In the genomic region with DNA sequence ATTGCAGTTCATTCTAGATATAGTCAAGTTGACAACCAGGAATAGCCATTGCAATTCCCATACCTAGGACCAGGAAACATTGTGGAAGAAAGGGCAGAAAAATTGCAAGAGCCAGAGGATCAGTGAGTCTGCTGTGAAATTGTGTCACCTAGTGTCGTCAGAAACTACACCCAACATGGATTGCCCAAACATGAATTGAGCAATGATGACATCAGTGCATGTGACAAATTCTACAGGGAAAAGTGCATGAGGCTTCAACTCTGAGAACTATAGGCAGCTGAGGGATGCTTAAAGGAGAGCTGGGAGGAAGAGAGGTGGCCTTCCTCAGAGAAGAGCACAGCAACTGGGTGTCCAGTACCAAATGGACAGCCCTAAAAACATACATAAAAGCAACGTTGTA, we compare ENCODE assay signal across 26 mouse cellular contexts. TPM values are rescaled to one million over a fixed set of nuclear protein-coding genes. Genes with fewer than 3 reads are reported as not detected.
DNase-seq lines count a peak whose midpoint lies in the region; ATAC-seq lines count a peak whose summit lies in the region.
"Had no signal": no experiment of that assay in that cellular context is flagged by ENCODE, and none has a peak within 500 bp of the region (broad histone marks: within the 10 kb centered on the region; RNA-seq: fewer than 3 reads in every experiment).

No protein-coding gene starts in this region.

- 36% methylated on average over 2 of the region's 2 CpGs for WGBS in liver, embryonic 15.5 days (ENCODE audit: insufficient replicate concordance)
- 65% methylated on average over 2 of the region's 2 CpGs for WGBS in liver, embryonic 11.5 days

- ATAC-seq in liver, embryonic 15.5 days (ENCODE audit: insufficient read depth): peak; percentile 40; the same call in 1 of the 2 replicates
- no peak for ATAC-seq in liver, embryonic 11.5 days (replicated peaks; ENCODE audit: low FRiP score)
- ATAC-seq in granulocyte monocyte progenitor cell, adult 5-6 weeks (replicated peaks; ENCODE audit: poor library complexity, severe bottlenecking): peak; percentile 96
- ATAC-seq: activated CD4-positive, CD25-positive, alpha-beta regulatory T cell, adult 4 months; forebrain, postnatal 0 days; hindbrain, postnatal 0 days; Patski had no signal

- no peaks in the 10 kb centered on the region for H3K27me3 ChIP-seq in liver, embryonic 15.5 days
- no peaks in the 10 kb centered on the region for H3K27me3 ChIP-seq in liver, embryonic 11.5 days (replicated peaks; ENCODE audit: control insufficient read depth, insufficient read depth, low read length)
- H3K27me3 ChIP-seq: CH12.LX; embryonic facial prominence, embryonic 12.5 days; heart, embryonic 15.5 days; hindbrain, embryonic 13.5 days; Patski had no signal

- H3K4me3 ChIP-seq in liver, embryonic 15.5 days (replicated peaks): no peak overlapping the region
- no peak overlapping the region for H3K4me3 ChIP-seq in liver, embryonic 11.5 days (ENCODE audit: low read depth, low read length)
- H3K4me3 ChIP-seq: embryonic facial prominence, embryonic 12.5 days; forebrain, embryonic 12.5 days; gastrocnemius, adult 2 months; heart, adult 2 months; heart, embryonic 15.5 days; hindbrain, embryonic 13.5 days had no signal

- H3K4me2 ChIP-seq in liver, embryonic 15.5 days: no peak overlapping the region
- H3K4me2 ChIP-seq in liver, embryonic 11.5 days: no peak overlapping the region
- H3K4me2 ChIP-seq: embryonic facial prominence, embryonic 12.5 days; forebrain, embryonic 12.5 days; heart, embryonic 11.5 days; heart, embryonic 15.5 days; hindbrain, embryonic 13.5 days had no signal

- DNase-seq in liver, embryonic 11.5 days (ENCODE audit: low spot score): no peak
- DNase-seq in adipocyte (ENCODE audit: low spot score): peak; percentile 44
- DNase-seq in frontal cortex, postnatal 10 days (ENCODE audit: low spot score in 2 of 2): no peak
- no peak for DNase-seq in gastrocnemius, postnatal 14 days
- DNase-seq in cerebellum, adult 18-20 months: no peak
- DNase-seq: adrenal gland, adult 2 months; adrenal gland, postnatal 25 days; cerebellum, adult 8-10 months; cerebellum, postnatal 14 days; forebrain, postnatal 0 days; gastrocnemius, adult 2 months; gastrocnemius, postnatal 36 days; heart, adult 2 months; heart, postnatal 14 days had no signal

- no peak overlapping the region for H3K27ac ChIP-seq in liver, embryonic 15.5 days (replicated peaks)
- no peak overlapping the region for H3K27ac ChIP-seq in liver, embryonic 11.5 days (ENCODE audit: low read depth, low read length)
- H3K27ac ChIP-seq: embryonic facial prominence, embryonic 12.5 days; forebrain, embryonic 12.5 days; gastrocnemius, adult 2 months; heart, adult 2 months; heart, embryonic 15.5 days; hindbrain, embryonic 13.5 days; hindbrain, postnatal 0 days had no signal

- no peaks in the 10 kb centered on the region for H3K9me3 ChIP-seq in liver, embryonic 15.5 days (replicated peaks)
- no peaks in the 10 kb centered on the region for H3K9me3 ChIP-seq in liver, embryonic 11.5 days (ENCODE audit: control insufficient read depth, low read length)
- H3K9me3 ChIP-seq: embryonic facial prominence, embryonic 12.5 days; forebrain, embryonic 12.5 days; heart, embryonic 15.5 days; hindbrain, embryonic 13.5 days had no signal

- H3K9ac ChIP-seq in liver, embryonic 15.5 days: no peak overlapping the region
- H3K9ac ChIP-seq in liver, embryonic 11.5 days (ENCODE audit: low read depth, low read length): no peak overlapping the region
- H3K9ac ChIP-seq: embryonic facial prominence, embryonic 12.5 days; forebrain, embryonic 12.5 days; forebrain, postnatal 0 days; heart, embryonic 15.5 days; hindbrain, embryonic 13.5 days had no signal

- no peaks in the 10 kb centered on the region for H3K36me3 ChIP-seq in liver, embryonic 15.5 days (replicated peaks)
- H3K36me3 ChIP-seq in liver, embryonic 11.5 days (ENCODE audit: control insufficient read depth, insufficient read depth, low read length): no peaks in the 10 kb centered on the region
- H3K36me3 ChIP-seq: embryonic facial prominence, embryonic 12.5 days; forebrain, embryonic 12.5 days; heart, embryonic 15.5 days; hindbrain, embryonic 13.5 days had no signal

- peaks cover 3% of the 10 kb centered on the region; the same call in 1 of the 2 replicates for H3K4me1 ChIP-seq in liver, embryonic 15.5 days (replicated peaks)
- H3K4me1 ChIP-seq in liver, embryonic 11.5 days (replicated peaks; ENCODE audit: control insufficient read depth, insufficient read depth, low read length): no peaks in the 10 kb centered on the region
- H3K4me1 ChIP-seq: embryonic facial prominence, embryonic 12.5 days; forebrain, embryonic 12.5 days; heart, embryonic 15.5 days; hindbrain, embryonic 13.5 days had no signal

- intact Hi-C loops in gastrocnemius, postnatal 14 days (cut with DNase I; ENCODE audit: low total_unique reads): no loop called here

RNA-seq across cellular contexts. Expression of a gene that starts 6.1 kb away (rescaled TPM):
- 310 and 334 TPM in 2 replicates for polyA plus RNA-seq in liver, embryonic 15.5 days (2015; fragmentation: Nextera tagmentation; extraction: Ambion mirVana)
- polyA plus RNA-seq in liver, embryonic 11.5 days (2014; fragmentation: Nextera tagmentation; extraction: Ambion mirVana): 259 and 294 TPM in 2 replicates
- not detected in 2 replicates for total RNA-seq in granulocyte monocyte progenitor cell, adult 5-6 weeks (2014; fragmentation: Nextera tagmentation)
- total RNA-seq in granulocyte monocyte progenitor cell, adult 5-6 weeks (2017): not detected in 2 replicates
- under 1 TPM; 0.40 to 0.74 TPM for total RNA-seq in gastrocnemius, postnatal 14 days (2021)
- total RNA-seq: CH12.LX; hematopoietic stem cell, adult 5-6 weeks had no signal
- polyA plus RNA-seq: activated CD4-positive, CD25-positive, alpha-beta regulatory T cell, adult 4 months had no signal

RNA-seq across cellular contexts. Expression of a gene that starts 16.1 kb away (rescaled TPM):
- polyA plus RNA-seq in liver, embryonic 15.5 days (2015; fragmentation: Nextera tagmentation; extraction: Ambion mirVana): 3.8 and 3.9 TPM in 2 replicates
- 7.7 and 7.8 TPM in 2 replicates for polyA plus RNA-seq in liver, embryonic 11.5 days (2014; fragmentation: Nextera tagmentation; extraction: Ambion mirVana)
- total RNA-seq in granulocyte monocyte progenitor cell, adult 5-6 weeks (2014; fragmentation: Nextera tagmentation): 3.6 and 5.8 TPM in 2 replicates
- 4.7 and 6.2 TPM in 2 replicates for total RNA-seq in granulocyte monocyte progenitor cell, adult 5-6 weeks (2017)
- 10 to 100 TPM; 40.5 to 50.8 TPM for total RNA-seq in gastrocnemius, postnatal 14 days (2021)
- polyA plus RNA-seq: Patski had no signal

RNA-seq across cellular contexts. Expression of a gene that starts 56.9 kb away (rescaled TPM):
- 12.1 and 12.7 TPM in 2 replicates for polyA plus RNA-seq in liver, embryonic 15.5 days (2015; fragmentation: Nextera tagmentation; extraction: Ambion mirVana)
- polyA plus RNA-seq in liver, embryonic 11.5 days (2014; fragmentation: Nextera tagmentation; extraction: Ambion mirVana): 35.3 and 37.9 TPM in 2 replicates
- 22.3 and 33.9 TPM in 2 replicates for total RNA-seq in granulocyte monocyte progenitor cell, adult 5-6 weeks (2014; fragmentation: Nextera tagmentation)
- 23.1 and 32.2 TPM in 2 replicates for total RNA-seq in granulocyte monocyte progenitor cell, adult 5-6 weeks (2017)
- total RNA-seq in gastrocnemius, postnatal 14 days (2021): 1 to 10 TPM; 4.8 to 5.1 TPM

RNA-seq across cellular contexts. Expression of a gene that starts 57.0 kb away (rescaled TPM):
- polyA plus RNA-seq in liver, embryonic 15.5 days (2015; fragmentation: Nextera tagmentation; extraction: Ambion mirVana): 293 and 314 TPM in 2 replicates
- 585 and 612 TPM in 2 replicates for polyA plus RNA-seq in liver, embryonic 11.5 days (2014; fragmentation: Nextera tagmentation; extraction: Ambion mirVana)
- total RNA-seq in granulocyte monocyte progenitor cell, adult 5-6 weeks (2014; fragmentation: Nextera tagmentation): 458 and 534 TPM in 2 replicates
- total RNA-seq in granulocyte monocyte progenitor cell, adult 5-6 weeks (2017): 596 and 622 TPM in 2 replicates
- 100 to 1,000 TPM; 725 to 812 TPM for total RNA-seq in gastrocnemius, postnatal 14 days (2021)

Comparison
In these comparisons a context has a peak if more than half of its experiments do, and no peak if none do; other contexts are left out.
1. RNA of a gene that starts 16.1 kb away (total RNA-seq): 40.5 to 50.8 TPM in gastrocnemius, postnatal 14 days; 3.6 to 6.2 TPM in granulocyte monocyte progenitor cell, adult 5-6 weeks; every median in the first group is over 4 times any median in the second.